Mouse (Mus musculus) kidney, adult 9 months (tissue): Measurements from ENCODE around the gene Wars.

ENCODE experiments used
- DNase-seq: peaks from one replicate; pipeline ENCODE4 v3.0.0; 2022

Wars gene

DNA sequence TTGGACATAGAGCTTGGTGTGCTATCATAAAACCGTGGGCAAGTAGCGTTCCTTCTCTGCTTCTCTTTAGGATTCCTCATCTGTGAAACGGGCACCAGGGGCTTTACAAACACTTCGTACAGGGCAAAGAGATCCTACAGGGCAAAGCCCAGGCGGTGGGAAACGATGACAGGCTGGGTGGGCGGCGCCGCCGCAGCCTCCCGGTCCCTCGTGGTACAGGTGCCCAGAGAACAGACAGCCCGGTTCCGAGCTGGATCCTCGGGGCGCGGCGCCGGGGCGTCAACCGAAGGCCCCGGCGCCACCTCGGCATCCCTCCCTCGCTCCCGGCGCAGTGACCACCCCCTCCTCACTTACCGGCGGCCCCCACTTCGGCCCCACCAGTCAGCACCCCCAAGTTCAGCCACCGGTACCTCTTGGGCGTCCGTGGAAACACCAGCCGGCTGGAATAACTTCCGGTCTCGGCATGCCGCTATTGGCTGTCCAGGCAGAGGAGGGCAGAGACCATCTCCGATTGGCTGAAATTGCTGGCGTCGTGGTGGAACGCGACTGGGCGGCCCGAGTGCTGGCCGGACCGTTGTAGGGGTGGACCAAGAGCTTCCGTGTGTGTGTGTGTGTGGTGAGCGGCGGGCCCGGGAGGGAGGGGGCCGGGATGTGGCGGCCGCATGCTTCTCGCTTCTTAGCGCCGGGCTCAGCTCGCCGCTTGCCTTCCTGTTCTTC is at the start of gene Wars:
Wars (minus strand) TSS at position 460 of the 717 bp plus-strand sequence.
- DNase-seq, result peak; percentile 97

- no peak for DNase-seq
Measured at GRCm38 (mm10) chr12:108942203-108942923, 48.4 kb upstream of the Wars start.

DNA sequence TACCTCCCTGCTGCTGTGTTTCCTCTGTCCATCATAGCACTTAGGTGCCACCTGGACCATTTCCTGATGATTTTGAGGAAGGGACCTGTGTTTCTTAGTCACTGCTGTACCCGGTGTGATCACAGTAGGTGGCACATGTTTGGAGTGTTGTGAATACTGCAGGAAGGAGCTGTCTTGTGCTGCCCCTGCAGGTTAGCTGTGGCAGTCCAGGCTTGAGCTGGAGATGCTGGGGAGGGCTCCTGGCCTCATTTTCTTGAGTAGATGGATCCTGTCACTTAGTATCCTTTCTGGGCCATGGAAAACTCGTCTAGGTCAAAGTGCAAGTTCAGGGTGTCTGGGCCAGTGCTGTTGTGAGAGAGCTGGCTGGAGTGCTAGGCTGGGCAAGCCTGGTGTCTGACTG is 47.3 kb upstream of the Wars start:
- DNase-seq, result no peak

- DNase-seq, result no peak
Measured at GRCm38 (mm10) chr12:108940255-108940654, 46.3 kb upstream of the Wars start.

DNA sequence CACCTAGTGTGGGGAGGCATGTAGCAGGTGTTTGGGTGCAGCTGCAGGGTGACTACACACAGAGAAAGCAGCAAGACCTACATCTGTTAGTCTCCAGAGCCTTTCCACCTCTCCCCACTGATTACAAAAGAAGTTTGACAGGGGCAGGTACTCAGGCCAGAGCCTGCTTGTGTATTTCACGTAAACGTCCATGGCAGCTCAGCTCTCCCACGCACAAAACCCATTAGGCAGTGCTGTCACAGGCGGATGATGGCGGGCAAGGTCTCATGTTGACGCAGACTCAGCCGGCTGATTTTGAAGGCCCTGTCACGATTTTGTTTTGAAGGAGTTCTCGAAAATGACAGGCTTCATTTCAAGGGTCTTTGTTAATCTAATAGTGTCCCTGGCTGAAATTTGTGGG is 45.3 kb upstream of the Wars start:
- DNase-seq, result no peak

DNA sequence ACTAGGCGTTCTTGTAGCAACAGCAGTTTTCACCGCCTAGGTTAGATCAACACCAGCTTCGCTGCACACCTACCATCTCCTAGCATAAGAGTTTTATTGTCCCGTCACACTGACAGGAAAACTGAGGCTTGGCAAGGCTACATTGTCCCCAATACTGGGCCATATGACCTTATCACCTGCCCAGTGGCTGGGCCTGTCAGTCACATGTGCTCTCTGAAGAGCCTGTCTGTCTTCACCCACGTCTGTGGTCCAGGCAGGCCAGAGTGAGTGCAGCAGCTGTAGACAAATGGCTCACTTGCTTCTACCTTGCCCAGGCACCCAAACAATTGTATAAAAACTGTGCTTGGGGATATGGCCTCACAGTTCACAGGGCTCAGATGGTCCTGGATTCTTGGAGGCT is 44.9 kb upstream of the Wars start:
- DNase-seq, result no peak

DNA sequence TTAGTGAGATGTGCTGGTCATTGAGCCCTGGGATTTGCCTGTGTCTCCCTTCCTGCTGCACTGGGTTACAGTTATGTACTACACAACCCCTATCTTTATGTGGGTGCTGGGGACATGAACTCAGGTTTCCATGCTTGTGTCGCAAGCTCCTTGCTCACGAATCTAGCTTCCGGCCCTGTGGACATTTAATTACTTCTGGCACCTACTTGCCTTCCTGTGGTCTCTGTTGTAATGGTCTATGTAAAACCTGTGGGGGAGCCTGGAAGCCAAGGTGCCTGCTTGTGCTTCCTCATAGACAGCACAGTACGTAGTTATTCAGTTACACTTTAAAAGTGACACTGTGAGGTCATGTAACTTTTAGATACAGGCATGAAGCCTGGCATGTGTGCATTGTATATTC is 43.5 kb upstream of the Wars start:
- DNase-seq, result no peak

DNA sequence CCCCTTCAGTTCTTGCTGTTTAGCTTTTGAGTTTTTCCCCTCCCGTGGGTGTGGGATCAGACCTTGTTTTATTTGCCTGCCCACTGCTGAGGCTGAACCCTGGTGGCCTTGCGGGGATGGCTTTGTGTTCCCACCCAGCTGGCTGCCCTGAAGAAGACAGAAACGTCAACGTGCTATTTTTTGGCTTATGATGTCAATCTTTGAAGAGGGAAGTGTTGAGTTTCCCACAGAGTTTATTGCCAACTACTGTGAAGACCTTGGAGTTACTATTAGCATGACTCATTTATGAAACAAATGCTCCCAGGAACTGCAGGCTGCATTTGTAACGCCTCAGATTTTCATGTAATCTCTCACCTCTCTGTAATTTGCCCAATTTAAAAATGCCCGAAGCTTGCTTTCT is 42.9 kb upstream of the Wars start:
- DNase-seq, result no peak

GRCm38 (mm10) chr12:108934231-108934630 is 40.3 kb upstream of the Wars start:
- DNase-seq, result no peak

GRCm38 (mm10) chr12:108932113-108932512 is 38.1 kb upstream of the Wars start:
- DNase-seq, result no peak

GRCm38 (mm10) chr12:108931341-108932053 is 37.5 kb upstream of the Wars start:
- no peak for DNase-seq

GRCm38 (mm10) chr12:108929475-108929874 is 35.5 kb upstream of the Wars start:
- no peak for DNase-seq

DNA sequence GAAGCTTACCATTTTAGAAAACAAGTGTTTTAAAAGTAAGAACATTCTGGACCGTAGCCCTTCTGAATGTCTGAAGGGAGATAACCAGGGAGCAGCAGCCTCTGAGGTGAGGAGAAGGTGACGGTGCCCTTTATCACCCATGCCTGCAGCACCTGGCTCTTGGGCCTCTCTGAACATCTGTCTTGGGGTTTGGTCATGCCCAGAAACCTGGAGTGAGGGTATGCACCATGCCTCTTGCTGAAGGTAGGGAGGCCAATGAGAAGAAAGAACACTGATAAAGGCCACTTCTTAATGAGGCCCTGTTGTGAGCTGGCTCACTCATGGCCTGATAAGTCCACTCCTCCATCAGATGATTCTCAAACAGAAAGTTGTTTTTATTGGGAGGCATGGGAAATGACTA is 34.3 kb upstream of the Wars start:
- no peak for DNase-seq

DNA sequence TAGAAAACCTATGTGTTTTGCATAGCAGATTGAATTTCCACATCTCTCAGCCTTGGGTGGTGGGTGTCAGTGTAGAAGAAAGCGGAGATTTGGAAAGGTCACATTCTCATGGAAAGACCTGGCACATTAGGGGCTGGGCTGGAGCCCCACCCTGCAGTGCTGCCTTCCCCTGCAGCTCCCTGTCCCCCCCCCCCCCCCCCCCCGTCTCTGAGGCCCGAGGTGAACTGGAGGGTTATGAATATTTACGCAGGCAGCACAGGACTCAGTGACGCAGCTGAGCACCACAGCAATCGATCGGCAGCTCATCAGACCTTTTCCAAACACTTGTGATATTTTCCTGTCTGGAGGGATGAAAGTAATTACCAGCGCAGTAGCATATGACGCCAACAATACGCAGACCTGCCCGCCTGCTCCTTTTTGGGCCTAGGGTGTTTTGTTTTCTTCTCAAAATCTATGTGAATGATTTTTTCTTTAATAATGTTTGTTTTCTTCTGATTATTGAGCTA is 32.7 kb upstream of the Wars start:
- no peak for DNase-seq

GRCm38 (mm10) chr12:108918753-108919152 is 24.8 kb upstream of the Wars start:
- DNase-seq, result no peak

DNA sequence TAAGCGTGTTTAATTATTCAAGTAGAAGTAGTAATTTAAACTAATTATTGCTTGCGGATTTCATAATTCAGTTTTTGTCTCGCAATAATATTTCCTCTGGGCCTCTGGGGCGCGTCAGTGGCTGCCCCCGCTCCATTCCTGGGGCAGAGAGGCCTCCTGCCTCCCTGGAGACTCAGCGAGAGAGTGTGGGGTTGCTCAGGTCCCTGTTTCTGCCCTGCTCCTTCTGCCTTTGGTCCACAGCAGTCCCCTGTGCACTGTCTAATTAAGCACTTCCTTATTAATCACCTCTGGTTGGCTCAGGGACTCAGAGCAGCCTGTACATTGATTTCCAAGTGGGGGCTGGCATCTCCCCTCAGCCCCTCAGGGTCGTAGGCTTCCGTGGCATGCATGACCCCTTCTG is 23.5 kb upstream of the Wars start:
- no peak for DNase-seq

- no peak for DNase-seq
Measured at GRCm38 (mm10) chr12:108916447-108917042, 22.6 kb upstream of the Wars start.

DNA sequence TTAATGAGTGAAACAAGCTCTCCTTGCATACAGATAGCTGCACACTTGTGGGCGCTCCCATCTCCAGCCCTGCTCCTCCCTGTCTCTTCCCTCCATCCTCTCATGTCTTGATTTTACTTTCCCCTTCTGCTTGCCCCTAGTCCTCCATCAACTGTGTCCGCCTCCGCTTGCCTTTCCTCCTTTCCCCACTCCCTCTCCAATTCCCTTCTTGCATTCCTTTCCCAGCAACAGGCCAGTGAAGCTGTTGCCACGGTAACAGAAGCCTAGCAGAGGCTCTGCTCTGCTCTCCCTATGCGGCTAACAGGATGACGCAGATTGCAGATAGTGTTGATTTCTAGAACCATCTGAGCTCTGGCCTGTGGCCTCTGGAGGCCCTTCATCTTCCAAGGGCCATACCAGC is 21.9 kb upstream of the Wars start:
- no peak for DNase-seq

GRCm38 (mm10) chr12:108914709-108915340 is 20.9 kb upstream of the Wars start:
- no peak for DNase-seq

DNA sequence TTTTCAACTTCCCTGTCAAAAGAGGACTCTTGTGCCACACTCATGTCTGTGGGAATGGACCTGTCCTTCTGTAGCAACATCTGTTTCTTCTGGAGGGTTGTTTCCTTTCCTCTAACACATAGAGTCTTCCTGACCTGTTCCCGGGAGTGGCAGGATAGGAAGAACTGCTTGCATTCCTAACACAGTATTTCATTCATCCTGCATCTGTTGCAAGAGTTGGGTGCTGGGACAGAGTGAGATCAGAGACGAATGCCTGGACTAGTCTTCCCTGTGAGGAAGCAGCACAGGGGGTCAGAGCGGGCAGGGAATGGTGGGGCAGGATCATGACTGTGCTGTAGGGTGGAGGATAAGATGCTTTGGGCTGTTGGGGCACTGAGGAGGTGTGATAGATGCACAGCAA is 20.2 kb upstream of the Wars start:
- DNase-seq, result no peak

DNA sequence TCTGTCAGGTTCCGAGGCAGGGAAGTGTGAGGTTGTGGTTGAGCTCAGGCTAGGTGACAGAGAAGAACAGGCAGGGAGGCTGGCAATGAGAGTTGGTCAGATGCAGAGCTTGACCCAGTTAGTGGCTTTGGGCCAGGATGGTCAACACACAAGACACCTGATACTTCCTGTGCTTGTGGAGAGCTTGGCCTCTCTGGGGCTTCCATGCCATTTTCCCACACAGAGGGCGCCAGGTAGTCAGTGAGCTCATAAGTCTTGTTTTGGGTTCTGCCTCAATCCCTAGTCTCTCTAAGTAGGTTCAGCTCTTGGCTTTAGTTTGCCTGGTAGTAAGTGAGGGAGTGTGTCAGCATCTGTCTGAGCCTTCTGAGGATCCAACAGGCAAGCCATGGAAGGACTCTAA is 18.5 kb upstream of the Wars start:
- no peak for DNase-seq

DNA sequence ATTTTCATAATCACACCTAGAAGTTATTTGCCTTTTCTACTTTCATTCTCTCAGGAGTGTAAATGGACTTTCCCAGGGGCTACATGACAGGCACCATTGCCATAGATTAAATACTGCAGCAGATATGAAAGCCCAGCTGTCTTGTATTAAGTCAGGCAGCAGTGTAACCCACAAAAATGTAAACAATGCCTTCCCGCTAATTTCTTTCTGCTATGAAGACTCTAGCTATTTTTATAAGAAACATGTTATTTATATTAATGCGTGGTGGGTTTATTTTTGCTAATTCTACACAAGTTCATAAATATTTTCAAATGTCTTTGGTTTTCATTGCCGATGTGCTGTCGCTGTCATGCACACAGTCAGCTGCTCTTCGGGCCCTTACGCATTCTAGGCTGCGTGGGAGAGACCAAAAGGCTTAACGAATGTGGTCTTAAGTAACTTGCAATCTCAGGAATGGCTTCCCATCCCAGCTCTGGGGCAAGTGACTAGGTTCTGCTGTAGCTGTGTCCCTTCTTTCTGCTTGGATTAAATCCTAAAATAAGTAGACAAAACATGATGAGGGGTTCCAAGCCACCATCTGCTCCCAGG is 16.0 kb upstream of the Wars start:
- no peak for DNase-seq

DNA sequence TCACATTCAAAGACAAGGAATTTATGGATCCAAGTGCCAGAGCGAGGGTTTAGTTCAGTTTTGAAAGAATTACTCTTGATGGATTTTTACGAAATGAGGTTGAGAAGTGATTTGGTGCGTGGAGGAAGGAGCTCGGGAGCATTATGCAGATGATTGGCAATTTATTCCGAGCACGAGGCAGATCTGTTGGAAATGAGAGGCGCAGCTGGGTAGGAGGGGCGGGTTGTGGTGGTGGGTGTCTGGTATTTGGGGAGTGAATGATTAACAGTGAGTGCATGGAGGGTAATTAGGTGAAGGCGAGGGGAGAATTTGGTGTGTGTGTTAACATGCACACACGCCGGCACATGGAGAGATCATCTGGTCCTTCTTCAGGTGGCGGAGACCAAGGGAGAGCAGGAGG is 12.4 kb upstream of the Wars start:
- no peak for DNase-seq
